Mouse (Mus musculus) hindbrain, postnatal 0 days (tissue): ENCODE measurements at regions not wholly inside any gene's neighbourhood (a gene's known extent, or its start where the extent isn't known, plus 50 kb on each side); places are given as distances from the start of the nearest gene placed in this dataset.

Source experiments
- ATAC-seq: fragments of 200-750 bp; cut with Nextera tagmentation; 2 replicates; pipeline ENCODE4 v1.8.0; 2017; ENCODE audit warnings: mild to moderate bottlenecking, moderate TSS enrichment, moderate library complexity
- DNase-seq: peaks from one replicate; pipeline ENCODE4 v3.0.0-alpha.2; 2015; ENCODE audit warnings: low spot score
- H3K27ac ChIP-seq: fragments of 300-500 bp; sonication (generic); 2 replicates; pipeline ENCODE4 v1.5.1; 2014; ENCODE audit warnings: mild to moderate bottlenecking
- H3K27me3 ChIP-seq: fragments of 300-500 bp; sonication (generic); 2 replicates; pipeline ENCODE4 v1.6.1; 2014; ENCODE audit warnings: low read length, mixed read lengths; ENCODE audit not compliant: insufficient read depth
- H3K36me3 ChIP-seq: fragments of 300-500 bp; sonication (generic); 2 replicates; pipeline ENCODE4 v1.6.1; 2014; ENCODE audit warnings: low read length, mixed read lengths; ENCODE audit not compliant: insufficient read depth
- H3K4me1 ChIP-seq: fragments of 300-500 bp; sonication (generic); 2 replicates; pipeline ENCODE4 v1.6.1; 2014; ENCODE audit warnings: antibody characterized with exemption, low read length, mixed read lengths; ENCODE audit not compliant: insufficient read depth
- H3K4me2 ChIP-seq: fragments of 300-500 bp; sonication (generic); 2 replicates; pipeline ENCODE4 v1.6.1; 2014; ENCODE audit warnings: low read depth, mild to moderate bottlenecking, low read length, moderate library complexity, mixed read lengths
- H3K4me3 ChIP-seq: fragments of 300-500 bp; sonication (generic); 2 replicates; pipeline ENCODE4 v1.5.1; 2014; ENCODE audit warnings: low read length
- H3K9ac ChIP-seq: fragments of 300-500 bp; sonication (generic); replicated peaks from 2 replicates; pipeline ENCODE4 v1.6.1; 2014; ENCODE audit warnings: mild to moderate bottlenecking, low read length, moderate library complexity, mixed read lengths
- H3K9me3 ChIP-seq: fragments of 300-500 bp; sonication (generic); 2 replicates; pipeline ENCODE4 v1.6.1; 2016; ENCODE audit warnings: low read length, mixed read lengths
- CTCF ChIP-seq: IDR thresholded peaks from 2 replicates; pipeline ENCODE4 v1.5.1; 2016; ENCODE audit warnings: antibody characterized with exemption, control low read depth, low read depth
- WGBS: fragments of 180-500 bp; shearing (Covaris S2); extraction: QIAGEN DNeasy Blood & Tissue Kit; methylation state at CpG from one replicate; pipeline ENCODE4 v1.1.7; 2014; 5-methylcytosine and 5-hydroxymethylcytosine counted together

GRCm38 (mm10) chr7:133189880-133190462, 65.8 kb upstream of the Ctbp2 start:
- Histone ChIP-seq H3K27me3 (no peaks in the 10 kb centered on the region), H3K9me3 (no peaks in the 10 kb centered on the region), H3K27ac (no peak overlapping the region), H3K4me3 (no peak overlapping the region), H3K36me3 (no peaks in the 10 kb centered on the region), H3K4me1 (no peaks in the 10 kb centered on the region), H3K4me2 (no peak overlapping the region), H3K9ac (no peak overlapping the region)
- DNase-seq (no peak), ATAC-seq (no peak)
- no peak for TF ChIP-seq CTCF
- WGBS, result 45% methylated on average over 7 of the region's 7 CpGs

DNA sequence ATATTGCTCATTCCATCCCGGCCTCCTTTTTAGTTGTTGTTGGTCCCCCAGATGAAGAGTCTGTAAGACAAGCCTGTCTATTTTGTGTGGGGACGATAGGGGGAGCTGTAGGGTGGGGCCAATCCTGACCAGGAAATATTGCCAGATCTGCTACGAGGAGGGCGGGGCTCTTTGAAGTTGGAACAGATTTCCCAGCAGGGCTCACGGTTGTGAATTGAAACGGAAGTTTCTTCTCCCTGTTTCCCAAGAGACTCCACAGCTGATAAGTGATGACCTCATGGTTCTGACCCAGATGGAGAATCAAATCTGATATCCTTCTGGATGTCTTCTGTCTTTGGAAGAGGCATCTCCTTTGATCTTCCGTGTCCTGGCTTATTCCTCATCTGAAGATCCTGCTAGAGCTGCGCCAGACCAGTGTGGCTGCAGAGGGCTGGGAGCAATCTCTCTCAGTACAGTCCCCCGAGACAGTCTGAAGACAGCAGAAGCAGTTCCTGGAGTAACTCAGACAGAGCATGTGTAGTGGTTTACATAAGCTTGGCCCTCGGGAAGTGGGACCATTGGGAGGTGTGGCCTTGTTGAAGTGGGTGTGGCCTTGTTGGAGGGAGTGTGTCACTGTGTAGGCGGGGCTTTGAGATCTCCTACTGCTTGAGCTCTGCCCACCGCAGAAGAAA, 61.9 kb upstream of the Ctbp2 start:
- Histone ChIP-seq H3K4me1 (no peaks in the 10 kb centered on the region), H3K9ac (no peak overlapping the region), H3K9me3 (no peaks in the 10 kb centered on the region), H3K27me3 (no peaks in the 10 kb centered on the region), H3K27ac (no peak overlapping the region), H3K4me2 (peak overlapping the region; percentile 30), H3K36me3 (no peaks in the 10 kb centered on the region), H3K4me3 (no peak overlapping the region)
- ATAC-seq, result peak; percentile 74
- DNase-seq, result peak; percentile 71
- peak; percentile 65 for TF ChIP-seq CTCF
- WGBS, result 17% methylated on average over 12 of the region's 12 CpGs

DNA sequence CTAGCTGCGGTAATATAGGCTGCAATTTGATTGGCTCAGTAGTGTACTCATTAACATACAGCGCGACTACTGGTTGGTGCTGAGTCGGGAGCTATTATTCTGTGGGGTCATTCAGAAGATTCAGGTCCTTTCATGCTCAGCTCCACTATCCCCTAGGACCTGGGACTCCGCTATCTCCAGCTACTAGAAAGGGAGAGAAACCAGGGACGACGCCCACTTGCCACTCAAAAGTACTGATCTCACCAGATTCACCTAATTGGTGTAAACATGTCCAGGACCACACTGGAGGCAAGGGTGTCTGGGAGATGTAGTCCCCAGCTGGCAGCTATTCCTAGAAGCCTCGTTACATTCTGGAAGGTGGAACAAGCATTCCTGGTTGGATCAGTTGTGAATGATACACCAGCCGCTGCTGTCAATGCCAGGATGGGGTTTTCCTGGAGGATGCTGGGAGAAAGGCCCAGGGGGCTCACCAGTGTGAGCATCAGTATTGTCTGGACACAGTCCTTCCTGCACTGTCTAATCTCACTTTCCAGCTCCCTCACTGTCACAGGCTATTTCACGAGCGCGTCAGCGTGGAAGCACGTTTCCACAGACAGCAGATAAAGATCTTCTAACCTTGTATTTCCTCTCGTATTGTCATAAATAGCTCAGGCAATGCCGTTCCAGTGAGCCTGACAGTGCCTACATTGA, 60.9 kb upstream of the Ctbp2 start:
- peak overlapping the region; percentile 30; the same call in 1 of the 2 replicates for H3K4me2 ChIP-seq
- H3K9ac ChIP-seq, result no peak overlapping the region
- no peaks in the 10 kb centered on the region for H3K4me1 ChIP-seq
- no peaks in the 10 kb centered on the region for H3K27me3 ChIP-seq
- TF ChIP-seq CTCF, result no peak
- 54% methylated on average over 16 of the region's 16 CpGs for WGBS
- H3K9me3 ChIP-seq, result no peaks in the 10 kb centered on the region
- DNase-seq, result peak; percentile 43
- H3K4me3 ChIP-seq, result peak overlapping the region; percentile 6; the same call in 1 of the 2 replicates
- ATAC-seq, result peak; percentile 67; the same call in 1 of the 2 replicates
- H3K27ac ChIP-seq, result peak overlapping the region; percentile 62
- no peaks in the 10 kb centered on the region for H3K36me3 ChIP-seq

DNA sequence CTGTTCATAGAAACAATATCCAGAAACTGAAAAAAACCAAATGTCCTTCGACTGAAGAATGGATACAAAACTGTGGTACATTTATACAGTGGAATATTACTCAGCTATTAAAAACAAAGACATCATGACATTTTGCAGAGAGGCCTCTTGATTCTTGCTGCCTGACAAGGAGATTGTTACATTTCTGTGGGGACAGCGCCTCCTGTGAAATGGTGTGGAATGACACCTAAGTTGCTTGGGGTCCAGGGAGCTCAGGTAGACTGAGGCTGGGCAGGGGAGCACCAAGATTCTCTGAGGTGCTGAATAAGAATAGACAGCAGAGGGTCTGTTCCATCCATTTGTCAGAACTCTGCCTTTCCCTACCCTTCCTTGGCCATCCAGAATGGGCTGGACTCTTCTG, 57.2 kb upstream of the Ctbp2 start:
- DNase-seq, result no peak
- TF ChIP-seq CTCF, result no peak
- H3K4me3 ChIP-seq, result no peak overlapping the region
- H3K9me3 ChIP-seq, result no peaks in the 10 kb centered on the region
- H3K36me3 ChIP-seq, result no peaks in the 10 kb centered on the region
- no peaks in the 10 kb centered on the region for H3K27me3 ChIP-seq
- no peaks in the 10 kb centered on the region for H3K4me1 ChIP-seq
- H3K27ac ChIP-seq, result no peak overlapping the region
- no peak overlapping the region for H3K9ac ChIP-seq
- ATAC-seq, result no peak
- 42% methylated on average over 2 of the region's 2 CpGs for WGBS
- H3K4me2 ChIP-seq, result no peak overlapping the region

DNA sequence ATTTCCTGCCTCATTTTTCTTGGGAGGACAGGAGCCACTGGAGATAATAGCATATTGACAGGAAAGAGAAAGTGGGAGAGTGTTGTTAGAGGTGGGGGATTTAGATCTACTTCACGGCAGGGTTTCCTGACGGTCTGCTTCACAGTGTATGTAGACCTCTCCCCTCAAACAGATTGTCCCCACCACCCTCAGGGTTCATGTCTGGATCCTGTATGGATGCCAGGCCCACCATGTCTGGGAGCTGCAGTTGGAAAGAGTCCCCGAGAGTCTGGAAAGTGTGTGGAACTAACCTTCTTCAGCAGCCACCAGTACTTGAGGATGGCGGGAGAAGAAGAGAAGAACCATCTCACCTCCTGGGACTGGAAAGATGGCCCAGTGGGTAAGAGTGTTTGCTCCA, 53.0 kb upstream of the Ctbp2 start:
- no peaks in the 10 kb centered on the region for H3K36me3 ChIP-seq

GRCm38 (mm10) chr7:133176256-133177178, 52.4 kb upstream of the Ctbp2 start:
- no peaks in the 10 kb centered on the region for H3K9me3 ChIP-seq
- no peak overlapping the region; the same call in 1 of the 2 replicates for H3K27ac ChIP-seq
- no peaks in the 10 kb centered on the region for H3K4me1 ChIP-seq
- no peak for TF ChIP-seq CTCF
- no peaks in the 10 kb centered on the region for H3K27me3 ChIP-seq
- H3K4me3 ChIP-seq, result no peak overlapping the region
- DNase-seq (peak; percentile 76), ATAC-seq (peak; percentile 80)
- WGBS, result 43% methylated on average over 10 of the region's 10 CpGs
- H3K4me2 ChIP-seq, result no peak overlapping the region
- no peak overlapping the region for H3K9ac ChIP-seq
- no peaks in the 10 kb centered on the region for H3K36me3 ChIP-seq

More for the DNA sequence above, 53.0 kb upstream of the Ctbp2 start:
- no peak overlapping the region for H3K4me2 ChIP-seq
- H3K4me3 ChIP-seq, result no peak overlapping the region
- no peak overlapping the region for H3K9ac ChIP-seq
- H3K27ac ChIP-seq, result no peak overlapping the region; the same call in 1 of the 2 replicates
- no peaks in the 10 kb centered on the region for H3K9me3 ChIP-seq
- no peak for TF ChIP-seq CTCF
- no peaks in the 10 kb centered on the region for H3K4me1 ChIP-seq
- ATAC-seq (no peak), DNase-seq (no peak)
- H3K27me3 ChIP-seq, result no peaks in the 10 kb centered on the region
- 52% methylated on average over 4 of the region's 4 CpGs for WGBS
